Mouse (Mus musculus): ENCODE results near the gene 1110032A03Rik. TPM values are rescaled to one million over a fixed set of nuclear protein-coding genes. Genes with fewer than 3 reads are reported as not detected.

1110032A03Rik gene
- total and polyA plus RNA-seq, 3 experiments: 7.1 to 12.8 TPM; not detected in 1

- TF ChIP-seq POLR2AphosphoS2 (IDR thresholded peaks at IDR 0.05; ENCODE audit: low read length) (no peak), USF2 (IDR thresholded peaks at IDR 0.05; ENCODE audit: borderline replicate concordance in 1 of 2, insufficient read depth in 1 of 2, low read depth in 1 of 2, low read length in 2 of 2) (no peak), TCF12 (IDR thresholded peaks at IDR 0.05; ENCODE audit: low read depth, low read length) (no peak), E2F4 (IDR thresholded peaks at IDR 0.05; ENCODE audit: borderline replicate concordance, low read depth, low read length) (no peak), USF1 (IDR thresholded peaks at IDR 0.05; ENCODE audit: low read depth, low read length) (no peak), GATA1 (IDR thresholded peaks at IDR 0.05; ENCODE audit: low read depth, low read length) (no peak), UBTF (IDR thresholded peaks at IDR 0.05; ENCODE audit: borderline replicate concordance, insufficient read depth, low read depth, low read length) (no peak), KAT2A (conservative IDR thresholded peaks at IDR 0.05; ENCODE audit: low read depth, low read length) (no peak), TAL1 (IDR thresholded peaks at IDR 0.05; ENCODE audit: low read length) (no peak)
- Histone ChIP-seq H3K9ac (ENCODE audit: control insufficient read depth, low read depth, low read length, poor library complexity, severe bottlenecking) (no peak overlapping the region), H3K27me3 (ENCODE audit: control insufficient read depth in 1 of 2, insufficient read depth in 2 of 2, low read length in 2 of 2) (peaks cover 3 to 7% of the 10 kb centered on the region in 2 experiments), H3K4me1 (ENCODE audit: control insufficient read depth in 1 of 2, insufficient read depth in 2 of 2, low read length in 2 of 2) (no peaks in the 10 kb centered on the region), H3K27ac (ENCODE audit: control insufficient read depth, low read depth, low read length) (no peak overlapping the region), H3K9me3 (replicated peaks; ENCODE audit: insufficient read depth, low read length) (no peaks in the 10 kb centered on the region), H3K4me3 (ENCODE audit: control insufficient read depth in 1 of 2, insufficient read depth in 1 of 2, low read depth in 2 of 2, low read length in 2 of 2) (no peak overlapping the region), H3K36me3 (ENCODE audit: control insufficient read depth in 1 of 2, insufficient read depth in 2 of 2, low read length in 2 of 2) (no peaks in the 10 kb centered on the region), H3K79me2 (ENCODE audit: control insufficient read depth, insufficient read depth, low read length, poor library complexity) (no peaks in the 10 kb centered on the region)
- no peak for DNase-seq (ENCODE audit: low read depth, low spot score)
Measured at GRCm38 (mm10) chr9:50753947-50754346, 21.4 kb downstream of the 1110032A03Rik start.

DNA sequence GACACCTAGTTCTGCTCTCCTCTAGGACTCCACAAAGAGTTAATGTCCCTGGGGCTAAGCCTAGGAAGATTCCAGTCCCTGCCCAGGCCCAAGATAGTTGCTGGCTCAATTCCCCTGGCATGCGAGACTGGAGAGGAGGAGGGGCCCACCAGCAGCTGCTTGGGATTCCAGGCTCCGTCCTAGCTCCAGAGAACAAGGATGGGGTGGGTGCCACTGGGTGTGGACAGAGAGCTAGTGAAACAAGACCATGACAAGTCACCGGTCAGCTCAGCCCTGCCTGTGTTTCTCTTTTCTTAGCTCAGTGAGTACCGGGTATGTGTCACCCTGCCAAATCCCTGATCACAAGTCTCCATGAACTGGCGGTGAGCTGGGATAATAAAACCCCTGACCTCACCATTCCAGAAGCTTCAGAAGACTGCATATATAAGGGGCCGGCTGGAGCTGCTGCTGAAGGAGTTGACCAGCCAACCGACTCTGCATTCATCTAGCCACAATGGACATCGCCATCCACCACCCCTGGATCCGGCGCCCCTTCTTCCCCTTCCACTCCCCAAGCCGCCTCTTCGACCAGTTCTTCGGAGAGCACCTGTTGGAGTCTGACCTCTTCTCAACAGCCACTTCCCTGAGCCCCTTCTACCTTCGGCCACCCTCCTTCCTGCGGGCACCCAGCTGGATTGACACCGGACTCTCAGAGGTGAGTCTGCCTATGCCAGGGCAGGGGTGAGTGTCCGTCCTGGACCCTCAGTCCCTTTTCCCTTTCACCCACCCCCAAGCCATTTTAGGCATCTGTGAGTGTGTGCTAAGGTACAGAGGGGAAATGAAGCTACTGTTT lies 22.3 kb downstream of the 1110032A03Rik start:
- no peak for DNase-seq (ENCODE audit: low read depth, low spot score)
- H3K4me3 ChIP-seq (ENCODE audit: control insufficient read depth in 1 of 2, insufficient read depth in 1 of 2, low read depth in 2 of 2, low read length in 2 of 2): no peak overlapping the region
- H3K79me2 ChIP-seq (ENCODE audit: control insufficient read depth, insufficient read depth, low read length, poor library complexity): no peaks in the 10 kb centered on the region
- TF ChIP-seq MYB (IDR thresholded peaks at IDR 0.05; ENCODE audit: low read depth, low read length) (no peak), NRF1 (IDR thresholded peaks at IDR 0.05; ENCODE audit: insufficient read depth, low read depth, low read length, poor library complexity, severe bottlenecking) (no peak), KAT2A (conservative IDR thresholded peaks at IDR 0.05; ENCODE audit: low read depth, low read length) (no peak), E2F4 (IDR thresholded peaks at IDR 0.05; ENCODE audit: borderline replicate concordance, low read depth, low read length) (no peak), RCOR1 (IDR thresholded peaks at IDR 0.05; ENCODE audit: low read depth, low read length) (no peak), POLR2AphosphoS2 (IDR thresholded peaks at IDR 0.05; ENCODE audit: low read length) (no peak), GABPA (IDR thresholded peaks at IDR 0.05; ENCODE audit: low read depth, low read length) (no peak), CTCF (IDR thresholded peaks at IDR 0.05 in 2 of 3, conservative IDR thresholded peaks at IDR 0.05 in 1 of 3; ENCODE audit: control insufficient read depth in 1 of 3, insufficient read depth in 1 of 3, low read depth in 2 of 3, low read length in 3 of 3, poor library complexity in 1 of 3, severe bottlenecking in 1 of 3) (no peak), USF1 (IDR thresholded peaks at IDR 0.05; ENCODE audit: low read depth, low read length) (no peak), MAZ (IDR thresholded peaks at IDR 0.05; ENCODE audit: low read depth, low read length) (no peak), NELFE (IDR thresholded peaks at IDR 0.05; ENCODE audit: low read depth, low read length) (no peak), CHD2 (IDR thresholded peaks at IDR 0.05; ENCODE audit: low read length) (no peak), MAX (IDR thresholded peaks at IDR 0.05; ENCODE audit: low read length) (no peak), ZKSCAN1 (IDR thresholded peaks at IDR 0.05; ENCODE audit: low read depth, low read length) (no peak), ZMIZ1 (IDR thresholded peaks at IDR 0.05; ENCODE audit: low read depth, low read length) (no peak), ZC3H11A (IDR thresholded peaks at IDR 0.05; ENCODE audit: low read depth, low read length) (no peak)
- H3K27ac ChIP-seq (ENCODE audit: control insufficient read depth, low read depth, low read length): no peak overlapping the region
- no peaks in the 10 kb centered on the region for H3K36me3 ChIP-seq (ENCODE audit: control insufficient read depth in 1 of 2, insufficient read depth in 2 of 2, low read length in 2 of 2)
- no peak overlapping the region for H3K9ac ChIP-seq (ENCODE audit: control insufficient read depth, low read depth, low read length, poor library complexity, severe bottlenecking)
- no peaks in the 10 kb centered on the region for H3K4me1 ChIP-seq (ENCODE audit: control insufficient read depth in 1 of 2, insufficient read depth in 2 of 2, low read length in 2 of 2)
- H3K9me3 ChIP-seq (replicated peaks; ENCODE audit: insufficient read depth, low read length): no peaks in the 10 kb centered on the region
- H3K27me3 ChIP-seq (ENCODE audit: control insufficient read depth in 1 of 2, insufficient read depth in 2 of 2, low read length in 2 of 2): peaks cover 3 to 7% of the 10 kb centered on the region in 2 experiments
